Mouse (Mus musculus) kidney, adult 10 weeks (tissue): ENCODE results near the gene Slc25a4. TPM values are rescaled to one million over a fixed set of nuclear protein-coding genes. Genes with fewer than 3 reads are reported as not detected.

Experiments
- polyA plus RNA-seq: library from polyadenylated mRNA; stranded (reverse); fragments of 350-450 nt; fragmentation: Illumina TruSeq; extraction: RNeasy Lipid Tissue Mini Kit (QIAGEN cat#74804); gene quantifications from one replicate; pipeline ENCODE4 v1.2.3, GENCODE M21; 2014; ENCODE audit warnings: low read depth, low replicate concordance

Slc25a4 gene
- polyA plus RNA-seq: 383 TPM

GRCm38 (mm10) chr8:46210404-46211315 is at the start of gene Slc25a4:
TSS of gene Slc25a4 (minus strand) at chr8:46211284.

Other genes with a start within 250 kb of the Slc25a4 start
- gene 1700029J07Rik, start 236.0 kb downstream of the Slc25a4 start, polyA plus RNA-seq: 13.5 TPM
- gene Ufsp2, start 235.8 kb downstream of the Slc25a4 start, polyA plus RNA-seq: 114 TPM
- 0.85 TPM for gene Lrp2bp, start 212.0 kb downstream of the Slc25a4 start, polyA plus RNA-seq
- 1.7 TPM for gene Ankrd37, start 205.6 kb downstream of the Slc25a4 start, polyA plus RNA-seq
- 46.8 TPM for gene Cfap97, start 59.5 kb downstream of the Slc25a4 start, polyA plus RNA-seq
- gene Snx25, start 59.1 kb downstream of the Slc25a4 start, polyA plus RNA-seq: 29.9 TPM
- not detected for gene Helt, start 83.4 kb upstream of the Slc25a4 start, polyA plus RNA-seq